Mouse (Mus musculus) heart, embryonic 10.5 days (tissue): ENCODE data around the gene Timeless. TPM values are rescaled to one million over a fixed set of nuclear protein-coding genes. Genes with fewer than 3 reads are reported as not detected.
"Not testable (repeated sequence)": the region's sequence is repeated elsewhere in the genome, so short reads cannot be mapped to it uniquely, and the experiment has no call there.

Experiments used
- DNase-seq: peaks from one replicate; pipeline ENCODE4 v3.0.0-alpha.2; 2017; ENCODE audit warnings: low spot score
- H3K27ac ChIP-seq: fragments of 300-500 bp; sonication (generic); 2 replicates; pipeline ENCODE4 v1.5.1; 2016; ENCODE audit warnings: mild to moderate bottlenecking
- H3K27me3 ChIP-seq: fragments of 300-500 bp; sonication (generic); 2 replicates; pipeline ENCODE4 v1.6.1; 2016; ENCODE audit warnings: mild to moderate bottlenecking; ENCODE audit not compliant: poor library complexity, insufficient read depth, severe bottlenecking
- H3K36me3 ChIP-seq: fragments of 300-500 bp; sonication (generic); 2 replicates; pipeline ENCODE4 v1.6.1; 2016; ENCODE audit warnings: mild to moderate bottlenecking, moderate library complexity
- H3K4me1 ChIP-seq: fragments of 300-500 bp; sonication (generic); 2 replicates; pipeline ENCODE4 v1.6.1; 2016; ENCODE audit warnings: mild to moderate bottlenecking
- H3K4me3 ChIP-seq: fragments of 300-500 bp; sonication (generic); 2 replicates; pipeline ENCODE4 v1.5.1; 2016; ENCODE audit warnings: mild to moderate bottlenecking, moderate library complexity
- H3K9me3 ChIP-seq: fragments of 300-500 bp; sonication (generic); 2 replicates; pipeline ENCODE4 v1.6.1; 2016; ENCODE audit warnings: mild to moderate bottlenecking, moderate library complexity
- WGBS: fragments of 180-500 bp; shearing (Covaris S2); methylation state at CpG from one replicate; pipeline ENCODE4 v1.1.7; 2016; 5-methylcytosine and 5-hydroxymethylcytosine counted together
- polyA plus RNA-seq: library from polyadenylated mRNA; unstranded; fragments of >200 nt; fragmentation: Nextera tagmentation; extraction: Ambion mirVana; gene quantifications from 2 replicates; pipeline ENCODE4 v1.2.1, GENCODE M21; 2016

Timeless gene
- polyA plus RNA-seq, 1 experiment from 2014 or later = 69.3 TPM

- 95% methylated on average over 15 of the region's 15 CpGs for WGBS
These were observed 12.3 kb downstream of the Timeless start for GRCm38 (mm10) chr10:128244121-128244520.

GRCm38 (mm10) chr10:128247020-128247732, 15.3 kb downstream of the Timeless start:
- peak overlapping the region; percentile 24; the same call in 1 of the 2 replicates for H3K27ac ChIP-seq
- H3K4me1 ChIP-seq = 0 out of 2 replicates have a peak, but pooled peaks cover 6% of the 10 kb centered on the region
- peaks cover 100% of the 10 kb centered on the region for H3K36me3 ChIP-seq
- no peaks in the 10 kb centered on the region for H3K27me3 ChIP-seq
- H3K4me3 ChIP-seq = no peak overlapping the region
- DNase-seq = no peak
- WGBS = 79% methylated on average over 17 of the region's 17 CpGs
- no peaks in the 10 kb centered on the region for H3K9me3 ChIP-seq

More at GRCm38 (mm10) chr10:128244121-128244520, 12.3 kb downstream of the Timeless start:
- no peak for DNase-seq
- 0 out of 2 replicates have a peak, but pooled peaks cover 6% of the 10 kb centered on the region for H3K4me1 ChIP-seq
- H3K4me3 ChIP-seq = no peak overlapping the region
- no peaks in the 10 kb centered on the region for H3K9me3 ChIP-seq
- H3K36me3 ChIP-seq = peaks cover 100% of the 10 kb centered on the region
- H3K27me3 ChIP-seq = no peaks in the 10 kb centered on the region
- no peak overlapping the region for H3K27ac ChIP-seq

DNA sequence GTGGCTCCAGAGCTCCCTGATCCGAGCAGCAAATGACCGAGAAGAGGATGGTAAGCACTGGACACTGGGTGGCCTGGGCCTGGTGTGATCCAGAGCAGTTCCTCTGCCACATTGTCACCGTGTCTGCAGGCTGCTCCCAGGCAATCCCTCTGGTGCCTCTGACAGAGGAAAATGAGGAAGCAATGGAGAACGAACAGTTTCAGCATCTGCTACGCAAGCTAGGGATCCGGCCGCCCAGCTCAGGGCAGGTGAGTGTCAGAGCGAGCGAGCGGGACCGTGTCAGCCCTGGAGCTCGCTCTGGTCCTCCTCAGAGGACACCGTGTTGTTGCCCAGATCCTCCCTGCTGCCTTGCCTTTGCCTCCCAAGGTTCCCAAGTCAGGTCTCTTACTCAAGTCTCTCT, 18.7 kb downstream of the Timeless start:
- Histone ChIP-seq H3K9me3 (no peaks in the 10 kb centered on the region), H3K4me1 (0 out of 2 replicates have a peak, but pooled peaks cover 6% of the 10 kb centered on the region), H3K36me3 (peaks cover 78% of the 10 kb centered on the region), H3K27me3 (no peaks in the 10 kb centered on the region), H3K4me3 (no peak overlapping the region), H3K27ac (no peak overlapping the region)
- no peak for DNase-seq
- WGBS = 96% methylated on average over 13 of the region's 13 CpGs

GRCm38 (mm10) chr10:128253677-128254255, 21.9 kb downstream of the Timeless start, which contains the start of gene Apon:
TSS of gene Apon (plus strand) at chr10:128254096.
- Histone ChIP-seq H3K27ac (no peak within 1 kb of the TSS), H3K36me3 (peaks cover 46% of the 10 kb centered on the region), H3K4me1 (no peaks in the 10 kb centered on the region), H3K4me3 (no peak within 1 kb of the TSS), H3K9me3 (no peaks in the 10 kb centered on the region), H3K27me3 (no peaks in the 10 kb centered on the region)
- no peak for DNase-seq
- 85% methylated on average over 4 of the region's 4 CpGs for WGBS

GRCm38 (mm10) chr10:128255925-128256324, 24.1 kb downstream of the Timeless start:
- H3K4me3 ChIP-seq = no peak overlapping the region
- DNase-seq = no peak
- no peak overlapping the region for H3K27ac ChIP-seq
- H3K27me3 ChIP-seq = no peaks in the 10 kb centered on the region
- H3K9me3 ChIP-seq = no peaks in the 10 kb centered on the region
- peaks cover 24% of the 10 kb centered on the region for H3K36me3 ChIP-seq
- WGBS = 82% methylated on average over 8 of the region's 8 CpGs
- H3K4me1 ChIP-seq = no peaks in the 10 kb centered on the region

GRCm38 (mm10) chr10:128256328-128256727, 24.5 kb downstream of the Timeless start:
- Histone ChIP-seq H3K9me3 (no peaks in the 10 kb centered on the region), H3K4me3 (no peak overlapping the region), H3K27me3 (no peaks in the 10 kb centered on the region), H3K4me1 (no peaks in the 10 kb centered on the region), H3K36me3 (peaks cover 20% of the 10 kb centered on the region), H3K27ac (no peak overlapping the region)
- WGBS = 82% methylated on average over 8 of the region's 8 CpGs
- no peak for DNase-seq

DNA sequence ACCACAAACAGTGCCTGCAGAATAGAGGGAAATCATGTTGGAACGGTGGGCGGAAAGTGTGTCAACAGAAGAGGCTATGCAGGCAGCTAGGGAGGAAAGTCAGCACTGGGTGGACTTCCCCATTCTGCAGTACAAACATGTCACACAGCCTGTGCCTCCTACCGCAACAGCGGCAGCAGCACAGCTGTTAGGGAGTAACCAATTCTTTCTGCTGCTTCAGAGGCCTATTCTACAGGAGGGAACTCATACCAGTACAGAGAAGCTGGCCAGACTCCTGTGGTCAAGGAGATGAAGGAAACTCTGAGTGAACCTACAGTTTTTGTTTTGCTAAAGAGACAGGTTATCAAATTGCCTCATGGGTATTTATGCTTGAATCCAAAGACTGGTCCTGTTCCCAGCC, 27.1 kb downstream of the Timeless start:
- no peaks in the 10 kb centered on the region for H3K4me1 ChIP-seq
- H3K27ac ChIP-seq = no peak overlapping the region
- H3K4me3 ChIP-seq = no peak overlapping the region
- no peaks in the 10 kb centered on the region for H3K9me3 ChIP-seq
- no peaks in the 10 kb centered on the region for H3K27me3 ChIP-seq
- H3K36me3 ChIP-seq = no peaks in the 10 kb centered on the region
- no peak for DNase-seq
- 71% methylated on average over 4 of the region's 4 CpGs for WGBS

GRCm38 (mm10) chr10:128259946-128260345, 28.1 kb downstream of the Timeless start:
- Histone ChIP-seq H3K27ac (no peak overlapping the region), H3K36me3 (no peaks in the 10 kb centered on the region), H3K4me3 (no peak overlapping the region), H3K27me3 (no peaks in the 10 kb centered on the region), H3K9me3 (no peaks in the 10 kb centered on the region), H3K4me1 (no peaks in the 10 kb centered on the region)
- WGBS = 85% methylated on average over 5 of the region's 5 CpGs
- no peak for DNase-seq

DNA sequence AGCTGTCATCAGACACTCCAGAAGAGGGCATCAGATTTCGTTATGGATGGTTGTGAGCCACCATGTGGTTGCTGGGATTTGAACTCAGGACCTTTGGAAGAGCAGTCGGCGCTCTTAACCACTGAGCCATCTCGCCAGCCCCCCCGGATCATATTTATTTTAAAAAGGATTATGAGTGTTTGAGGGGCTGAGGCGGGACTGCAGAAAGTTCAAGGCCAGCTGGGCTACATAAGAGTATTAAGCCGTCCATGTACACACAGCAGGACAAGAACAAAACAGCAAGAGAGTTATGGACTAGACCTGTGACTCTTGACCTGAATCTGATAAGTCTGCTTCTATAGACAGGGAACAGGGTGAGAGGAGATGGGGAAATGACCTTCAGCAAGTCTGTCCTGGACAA, 28.5 kb downstream of the Timeless start:
- H3K36me3 ChIP-seq, H3K9me3 ChIP-seq, H3K27me3 ChIP-seq, H3K4me3 ChIP-seq, DNase-seq, H3K27ac ChIP-seq, H3K4me1 ChIP-seq: not testable (repeated sequence)
- WGBS = 87% methylated on average over 7 of the region's 7 CpGs

- Histone ChIP-seq H3K4me3 (no peak overlapping the region), H3K27me3 (no peaks in the 10 kb centered on the region), H3K36me3 (no peaks in the 10 kb centered on the region), H3K9me3 (no peaks in the 10 kb centered on the region), H3K27ac (no peak overlapping the region), H3K4me1 (no peaks in the 10 kb centered on the region)
- WGBS = 62% methylated on average over 22 of the region's 22 CpGs
- DNase-seq = no peak
These were observed 30.4 kb downstream of the Timeless start for GRCm38 (mm10) chr10:128262300-128262699.

DNA sequence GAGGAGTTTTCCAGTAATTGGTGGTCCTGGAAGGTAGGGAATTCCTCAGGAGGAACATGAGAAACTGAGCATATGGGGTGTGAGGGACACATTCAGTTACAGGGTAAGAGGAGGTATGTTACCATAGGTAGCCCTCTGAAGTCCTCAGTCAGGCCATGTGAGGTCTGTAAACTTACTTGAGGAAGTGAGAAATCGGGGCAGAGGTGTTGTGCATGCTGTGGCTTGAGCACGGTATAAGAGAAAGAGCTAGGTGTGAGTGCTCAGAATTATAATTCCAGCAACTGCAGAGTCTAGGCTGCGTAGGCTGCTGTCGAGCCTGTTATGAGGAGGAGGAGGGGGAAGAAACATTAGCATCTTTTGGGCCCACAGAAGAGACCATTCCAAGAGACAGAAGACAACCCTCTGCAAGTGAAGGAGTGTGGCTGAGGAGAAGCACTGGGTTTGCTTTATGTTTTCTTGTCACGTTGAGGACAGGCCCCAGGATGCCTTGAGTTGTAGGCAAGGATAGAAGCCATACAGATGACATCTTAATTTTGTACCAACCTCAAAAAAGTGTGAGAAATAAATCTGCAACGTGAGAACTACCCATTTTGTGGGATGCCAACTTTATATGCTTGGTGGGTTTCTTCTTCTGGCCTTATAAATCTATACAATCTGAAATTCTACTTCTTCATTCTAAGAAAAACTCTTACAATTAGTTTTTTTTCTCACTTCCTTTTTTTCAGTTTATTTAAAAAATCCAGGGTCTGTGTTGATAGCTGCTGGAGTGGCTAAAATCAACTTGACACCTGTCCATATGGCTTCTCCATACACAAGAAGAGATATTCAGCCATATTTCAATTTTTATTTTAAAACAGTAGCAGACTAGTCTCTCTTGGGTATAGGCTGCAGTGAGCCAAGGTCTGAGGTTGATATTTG, 31.8 kb downstream of the Timeless start:
- 72% methylated on average over 6 of the region's 6 CpGs for WGBS
- Histone ChIP-seq H3K36me3 (no peaks in the 10 kb centered on the region), H3K27me3 (no peaks in the 10 kb centered on the region), H3K4me1 (peaks cover 2% of the 10 kb centered on the region; the same call in 1 of the 2 replicates), H3K27ac (no peak overlapping the region), H3K4me3 (no peak overlapping the region), H3K9me3 (no peaks in the 10 kb centered on the region)
- no peak for DNase-seq

GRCm38 (mm10) chr10:128268371-128268770, 36.5 kb downstream of the Timeless start, which contains the start of gene Apof:
TSS of gene Apof (plus strand) at chr10:128268671.
- Histone ChIP-seq H3K9me3 (no peaks in the 10 kb centered on the region), H3K27me3 (no peaks in the 10 kb centered on the region), H3K4me1 (peaks cover 16% of the 10 kb centered on the region; the same call in 1 of the 2 replicates), H3K36me3 (no peaks in the 10 kb centered on the region), H3K27ac (no peak within 1 kb of the TSS), H3K4me3 (no peak within 1 kb of the TSS)
- DNase-seq = no peak
- 63% methylated on average over 6 of the region's 6 CpGs for whole genome bisulfite sequencing
